Mouse (Mus musculus): ENCODE data around the gene Colca2. TPM values are rescaled to one million over a fixed set of nuclear protein-coding genes. Genes with fewer than 3 reads are reported as not detected.

The Colca2 gene
- 4.0 and 4.3 TPM in 2 replicates for polyA plus RNA-seq (2014; fragmentation: Nextera tagmentation; extraction: Ambion mirVana)

DNA sequence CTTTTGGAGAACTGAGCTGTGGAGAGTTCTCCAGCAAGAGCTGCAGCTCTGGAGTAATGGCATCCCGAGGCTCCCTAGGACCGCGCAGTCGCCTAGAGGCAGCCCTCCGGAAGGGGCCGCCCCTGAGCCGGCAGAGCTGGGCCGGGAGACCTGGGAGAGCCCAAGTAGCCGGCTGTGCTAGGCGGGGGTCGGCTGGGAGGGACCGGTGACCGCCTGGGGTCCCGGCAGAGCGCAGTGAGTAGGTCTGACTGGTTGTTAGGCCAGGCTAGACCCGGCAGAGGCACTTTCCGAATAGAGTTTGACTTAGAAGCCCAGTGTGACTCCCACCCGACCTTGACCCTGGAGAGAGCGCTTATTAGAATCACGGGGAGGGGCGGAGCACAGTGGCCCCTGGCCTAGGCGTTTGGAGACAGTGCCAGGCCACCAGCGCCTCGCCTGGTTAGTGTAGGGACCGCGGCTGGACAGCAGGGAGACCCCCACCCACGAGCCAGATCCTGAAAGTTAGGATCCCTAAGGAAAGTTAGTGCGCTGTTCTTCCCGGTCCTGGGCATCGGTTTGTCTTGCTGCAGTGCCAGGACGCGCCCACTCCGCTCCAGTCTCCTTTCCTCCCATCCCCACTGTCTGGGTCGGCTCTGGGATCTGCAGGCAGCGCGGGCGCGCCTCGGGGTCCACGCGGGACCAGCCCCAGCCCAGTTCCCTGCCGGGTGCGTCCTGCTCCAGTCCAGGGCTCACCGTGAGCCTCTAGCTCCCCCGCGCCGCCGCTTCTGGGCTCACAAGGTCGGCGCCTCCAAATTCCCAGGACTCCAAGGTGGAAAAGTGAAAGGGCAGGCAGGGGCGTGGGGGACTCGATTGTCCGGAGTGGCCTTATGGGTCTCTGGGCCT lies at the start of gene Colca2:
Gene Colca2 (minus strand): TSS at position 70 of the 882 bp plus-strand sequence.
- H3K9me3 ChIP-seq (ENCODE audit: control insufficient read depth, low read length) = no peaks in the 10 kb centered on the region
- peak within 1 kb of the TSS; percentile 72 for H3K27ac ChIP-seq (replicated peaks; ENCODE audit: low read depth, low read length)
- peaks cover 5% of the 10 kb centered on the region for H3K4me1 ChIP-seq (ENCODE audit: control insufficient read depth, insufficient read depth, low read length)
- H3K4me3 ChIP-seq (ENCODE audit: low read depth, low read length) = peak within 1 kb of the TSS; percentile 61
- no peaks in the 10 kb centered on the region for H3K36me3 ChIP-seq (ENCODE audit: control insufficient read depth, insufficient read depth, low read length)
- H3K4me2 ChIP-seq (ENCODE audit: low read depth, low read length) = peak within 1 kb of the TSS; percentile 90
- H3K9ac ChIP-seq (ENCODE audit: low read depth, low read length) = peak within 1 kb of the TSS; percentile 65
- DNase-seq (ENCODE audit: low spot score) = peak; percentile 91
- 0 out of 2 replicates have a peak, but pooled peaks cover 10% of the 10 kb centered on the region for H3K27me3 ChIP-seq (replicated peaks; ENCODE audit: control insufficient read depth, insufficient read depth, low read length)
- under 1% methylated on average over 46 of the region's 53 CpGs for WGBS
- peak; percentile 95 for ATAC-seq (ENCODE audit: low read depth)

DNA sequence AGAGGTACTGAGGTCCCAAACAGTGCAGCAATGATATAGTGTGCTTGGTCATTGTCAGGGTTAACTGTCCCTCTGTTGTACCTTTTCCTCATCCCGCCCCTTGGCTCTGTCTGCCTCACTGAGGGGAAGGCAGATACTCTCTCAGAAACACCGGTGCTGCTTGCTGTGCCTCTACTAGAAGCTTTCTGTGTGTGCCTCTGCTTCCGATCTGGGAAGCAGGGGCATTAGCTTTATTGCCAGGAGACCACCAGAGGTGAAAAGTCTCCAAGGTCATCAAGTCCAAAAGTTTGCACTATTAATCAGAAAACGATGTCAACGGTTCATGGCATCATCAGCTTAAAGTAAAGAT lies 49.2 kb upstream of the Colca2 start:
- no peaks in the 10 kb centered on the region for H3K4me1 ChIP-seq (ENCODE audit: control insufficient read depth, insufficient read depth, low read length)
- H3K27ac ChIP-seq (replicated peaks; ENCODE audit: low read depth, low read length) = no peak overlapping the region
- ATAC-seq (ENCODE audit: low read depth) = no peak
- no peak overlapping the region for H3K4me2 ChIP-seq (ENCODE audit: low read depth, low read length)
- DNase-seq (ENCODE audit: low spot score) = no peak
- H3K4me3 ChIP-seq (ENCODE audit: low read depth, low read length) = no peak overlapping the region
- H3K27me3 ChIP-seq (replicated peaks; ENCODE audit: control insufficient read depth, insufficient read depth, low read length) = no peaks in the 10 kb centered on the region
- 91% methylated on average over 5 of the region's 5 CpGs for WGBS
- H3K36me3 ChIP-seq (ENCODE audit: control insufficient read depth, insufficient read depth, low read length) = no peaks in the 10 kb centered on the region
- H3K9me3 ChIP-seq (ENCODE audit: control insufficient read depth, low read length) = no peaks in the 10 kb centered on the region
- H3K9ac ChIP-seq (ENCODE audit: low read depth, low read length) = no peak overlapping the region

DNA sequence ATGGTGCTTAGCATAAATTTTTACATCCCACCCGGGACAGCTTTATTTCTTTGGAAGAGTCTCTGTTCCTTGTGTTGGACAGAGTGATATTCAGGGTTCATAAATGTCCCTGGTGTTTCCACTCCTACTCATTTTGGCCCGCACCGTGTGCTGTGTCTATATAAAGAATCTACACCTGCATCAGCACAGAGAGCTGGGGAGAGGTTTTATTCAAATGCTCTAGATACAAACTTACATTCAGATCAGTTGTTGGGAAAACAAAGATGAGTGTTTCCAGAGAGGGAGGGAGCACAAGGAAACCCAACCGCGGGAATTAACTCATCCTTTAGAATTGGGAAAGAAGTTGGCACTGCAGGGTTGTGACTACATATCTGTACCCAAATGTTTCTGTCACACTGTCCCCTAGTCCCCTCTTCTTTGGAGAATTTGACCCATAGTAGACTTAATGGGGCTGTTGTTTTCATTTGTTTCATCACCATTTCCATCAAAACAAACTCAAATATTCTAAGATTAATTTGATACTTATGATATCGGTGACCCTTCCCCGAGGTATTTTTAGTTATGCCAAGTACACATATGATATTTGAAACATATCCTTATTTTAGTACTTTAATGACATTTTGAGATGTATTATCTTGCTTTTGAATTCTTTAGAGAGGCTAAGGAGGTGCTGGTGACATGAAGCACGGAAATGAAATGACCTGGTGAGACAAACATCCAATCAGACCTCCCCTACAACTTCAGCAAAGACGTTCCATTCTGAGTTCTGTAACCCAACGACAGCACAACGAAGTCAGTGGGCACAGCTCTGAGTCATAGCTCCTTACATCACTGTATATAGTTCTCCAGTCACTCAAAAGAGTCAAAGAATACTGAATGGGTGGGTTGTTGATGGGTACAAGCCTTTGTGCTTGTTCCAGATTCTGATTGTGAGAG lies 48.5 kb upstream of the Colca2 start:
- no peak for DNase-seq (ENCODE audit: low spot score)
- Histone ChIP-seq H3K4me2 (ENCODE audit: low read depth, low read length) (no peak overlapping the region), H3K36me3 (ENCODE audit: control insufficient read depth, insufficient read depth, low read length) (no peaks in the 10 kb centered on the region), H3K9me3 (ENCODE audit: control insufficient read depth, low read length) (no peaks in the 10 kb centered on the region), H3K27ac (replicated peaks; ENCODE audit: low read depth, low read length) (no peak overlapping the region), H3K9ac (ENCODE audit: low read depth, low read length) (no peak overlapping the region), H3K27me3 (replicated peaks; ENCODE audit: control insufficient read depth, insufficient read depth, low read length) (no peaks in the 10 kb centered on the region), H3K4me1 (ENCODE audit: control insufficient read depth, insufficient read depth, low read length) (no peaks in the 10 kb centered on the region), H3K4me3 (ENCODE audit: low read depth, low read length) (no peak overlapping the region)
- no peak for ATAC-seq (ENCODE audit: low read depth)
- WGBS = 84% methylated on average over 11 of the region's 11 CpGs

DNA sequence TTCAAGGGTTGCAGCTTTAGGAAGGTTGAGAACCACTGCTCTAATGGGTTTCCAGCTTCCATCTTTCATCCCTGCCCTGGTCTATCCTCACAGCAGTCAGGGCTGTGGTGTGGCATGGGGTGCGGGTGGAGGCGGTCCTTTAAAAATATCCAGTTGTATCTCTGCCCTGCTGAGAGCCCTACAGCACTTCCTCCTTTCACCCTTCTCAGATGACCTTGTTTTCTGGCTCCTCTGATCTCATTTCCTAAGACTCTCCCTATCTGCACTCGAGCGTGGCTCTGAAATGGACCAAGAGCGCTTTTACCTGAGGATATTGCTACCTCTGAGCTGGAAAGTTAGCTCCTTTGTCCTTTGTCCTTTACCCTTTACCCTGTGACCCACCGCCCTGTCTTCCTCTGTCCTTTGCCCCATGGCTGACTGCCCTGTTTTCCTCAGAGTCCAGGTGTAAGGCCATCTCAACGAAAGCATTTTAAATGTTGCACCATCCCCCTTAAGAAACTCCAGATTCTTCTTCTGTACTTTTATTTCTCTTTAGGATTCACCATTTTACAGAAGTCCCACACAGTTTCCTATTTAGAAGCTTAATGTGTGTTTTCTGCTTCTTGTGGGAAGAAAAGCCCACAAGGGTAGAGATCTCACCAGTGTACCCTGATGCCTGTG lies 46.2 kb upstream of the Colca2 start:
- WGBS = 74% methylated on average over 7 of the region's 7 CpGs
- Histone ChIP-seq H3K9ac (ENCODE audit: low read depth, low read length) (no peak overlapping the region), H3K27ac (replicated peaks; ENCODE audit: low read depth, low read length) (no peak overlapping the region), H3K4me1 (ENCODE audit: control insufficient read depth, insufficient read depth, low read length) (no peaks in the 10 kb centered on the region), H3K36me3 (ENCODE audit: control insufficient read depth, insufficient read depth, low read length) (no peaks in the 10 kb centered on the region), H3K4me2 (ENCODE audit: low read depth, low read length) (no peak overlapping the region), H3K9me3 (ENCODE audit: control insufficient read depth, low read length) (no peaks in the 10 kb centered on the region), H3K27me3 (replicated peaks; ENCODE audit: control insufficient read depth, insufficient read depth, low read length) (no peaks in the 10 kb centered on the region), H3K4me3 (ENCODE audit: low read depth, low read length) (no peak overlapping the region)
- no peak for DNase-seq (ENCODE audit: low spot score)
- ATAC-seq (ENCODE audit: low read depth) = no peak

DNA sequence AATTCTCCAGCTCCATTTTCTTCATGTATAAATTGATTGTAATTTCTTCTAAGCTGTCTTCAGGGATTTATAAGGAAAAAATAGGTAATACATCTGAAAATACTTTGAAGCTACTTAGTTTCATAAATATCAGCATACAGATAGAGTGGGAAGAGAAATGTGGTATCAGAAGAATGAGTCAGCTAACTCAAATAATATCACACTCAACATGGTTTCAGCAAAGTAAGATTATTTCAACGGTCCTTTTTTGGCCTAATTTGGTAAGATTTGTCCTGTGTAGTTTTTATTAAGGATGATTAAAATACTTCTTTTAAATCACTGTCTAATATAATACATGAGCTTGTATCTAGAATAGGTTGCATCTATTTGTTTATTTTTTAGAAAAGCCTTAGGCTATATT lies 41.7 kb upstream of the Colca2 start:
- Histone ChIP-seq H3K4me1 (ENCODE audit: control insufficient read depth, insufficient read depth, low read length) (no peaks in the 10 kb centered on the region), H3K27me3 (replicated peaks; ENCODE audit: control insufficient read depth, insufficient read depth, low read length) (no peaks in the 10 kb centered on the region), H3K27ac (replicated peaks; ENCODE audit: low read depth, low read length) (no peak overlapping the region), H3K4me3 (ENCODE audit: low read depth, low read length) (no peak overlapping the region), H3K9me3 (ENCODE audit: control insufficient read depth, low read length) (no peaks in the 10 kb centered on the region), H3K36me3 (ENCODE audit: control insufficient read depth, insufficient read depth, low read length) (no peaks in the 10 kb centered on the region), H3K4me2 (ENCODE audit: low read depth, low read length) (no peak overlapping the region), H3K9ac (ENCODE audit: low read depth, low read length) (no peak overlapping the region)
- ATAC-seq (ENCODE audit: low read depth) = no peak
- DNase-seq (ENCODE audit: low spot score) = no peak
- 87% methylated on average over 1 of the region's 1 CpGs for WGBS

DNA sequence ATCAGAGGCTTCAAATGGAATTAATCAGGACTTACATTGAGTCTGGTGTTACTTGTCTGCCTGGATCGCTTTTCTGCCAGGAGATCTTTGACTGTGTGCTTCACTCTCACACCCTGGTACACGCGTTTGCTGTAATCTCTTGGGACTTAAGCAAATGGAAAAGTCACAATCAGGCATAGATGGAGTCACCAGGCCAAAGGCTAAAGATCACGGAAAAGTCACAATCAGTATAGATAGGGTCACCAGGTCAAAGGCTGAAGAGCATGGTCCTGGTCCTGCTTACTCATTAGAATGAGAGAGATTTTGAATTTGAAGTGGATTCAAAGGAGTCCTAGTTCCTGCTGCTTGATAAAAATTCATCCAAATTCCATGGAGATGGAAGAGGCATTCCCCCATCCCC lies 39.9 kb upstream of the Colca2 start:
- ATAC-seq (ENCODE audit: low read depth) = no peak

DNA sequence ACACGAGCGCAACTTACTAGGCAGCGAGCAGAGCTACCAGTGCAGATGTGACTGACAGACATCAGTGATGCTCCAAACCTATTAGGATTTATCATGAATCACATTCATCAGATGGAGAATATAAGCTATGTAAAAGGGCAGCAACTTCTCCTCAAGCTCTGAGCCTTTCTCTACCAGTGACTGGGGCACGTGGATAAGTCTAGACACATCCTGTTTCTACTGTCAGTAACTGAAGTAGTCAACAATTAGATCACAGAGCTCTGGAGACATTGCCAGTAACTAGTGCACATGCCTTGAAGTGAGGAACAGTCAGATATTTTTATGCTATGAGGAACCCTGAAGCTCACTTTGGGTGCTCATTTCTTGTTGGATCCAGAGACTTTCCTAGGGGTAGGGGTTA lies 39.0 kb upstream of the Colca2 start:
- H3K9me3 ChIP-seq (ENCODE audit: control insufficient read depth, low read length) = no peaks in the 10 kb centered on the region
- no peak overlapping the region for H3K9ac ChIP-seq (ENCODE audit: low read depth, low read length)
- H3K27me3 ChIP-seq (replicated peaks; ENCODE audit: control insufficient read depth, insufficient read depth, low read length) = no peaks in the 10 kb centered on the region
- H3K4me3 ChIP-seq (ENCODE audit: low read depth, low read length) = no peak overlapping the region
- DNase-seq (ENCODE audit: low spot score) = no peak
- H3K36me3 ChIP-seq (ENCODE audit: control insufficient read depth, insufficient read depth, low read length) = no peaks in the 10 kb centered on the region
- no peak for ATAC-seq (ENCODE audit: low read depth)
- H3K4me1 ChIP-seq (ENCODE audit: control insufficient read depth, insufficient read depth, low read length) = no peaks in the 10 kb centered on the region
- WGBS = 86% methylated on average over 4 of the region's 4 CpGs
- H3K4me2 ChIP-seq (ENCODE audit: low read depth, low read length) = no peak overlapping the region
- H3K27ac ChIP-seq (replicated peaks; ENCODE audit: low read depth, low read length) = no peak overlapping the region

More for the DNA sequence above, 39.9 kb upstream of the Colca2 start:
- DNase-seq (ENCODE audit: low spot score) = no peak
- 74% methylated on average over 4 of the region's 4 CpGs for WGBS
- Histone ChIP-seq H3K9me3 (ENCODE audit: control insufficient read depth, low read length) (no peaks in the 10 kb centered on the region), H3K9ac (ENCODE audit: low read depth, low read length) (no peak overlapping the region), H3K4me3 (ENCODE audit: low read depth, low read length) (no peak overlapping the region), H3K27ac (replicated peaks; ENCODE audit: low read depth, low read length) (no peak overlapping the region), H3K27me3 (replicated peaks; ENCODE audit: control insufficient read depth, insufficient read depth, low read length) (no peaks in the 10 kb centered on the region), H3K4me2 (ENCODE audit: low read depth, low read length) (no peak overlapping the region), H3K4me1 (ENCODE audit: control insufficient read depth, insufficient read depth, low read length) (no peaks in the 10 kb centered on the region), H3K36me3 (ENCODE audit: control insufficient read depth, insufficient read depth, low read length) (no peaks in the 10 kb centered on the region)

DNA sequence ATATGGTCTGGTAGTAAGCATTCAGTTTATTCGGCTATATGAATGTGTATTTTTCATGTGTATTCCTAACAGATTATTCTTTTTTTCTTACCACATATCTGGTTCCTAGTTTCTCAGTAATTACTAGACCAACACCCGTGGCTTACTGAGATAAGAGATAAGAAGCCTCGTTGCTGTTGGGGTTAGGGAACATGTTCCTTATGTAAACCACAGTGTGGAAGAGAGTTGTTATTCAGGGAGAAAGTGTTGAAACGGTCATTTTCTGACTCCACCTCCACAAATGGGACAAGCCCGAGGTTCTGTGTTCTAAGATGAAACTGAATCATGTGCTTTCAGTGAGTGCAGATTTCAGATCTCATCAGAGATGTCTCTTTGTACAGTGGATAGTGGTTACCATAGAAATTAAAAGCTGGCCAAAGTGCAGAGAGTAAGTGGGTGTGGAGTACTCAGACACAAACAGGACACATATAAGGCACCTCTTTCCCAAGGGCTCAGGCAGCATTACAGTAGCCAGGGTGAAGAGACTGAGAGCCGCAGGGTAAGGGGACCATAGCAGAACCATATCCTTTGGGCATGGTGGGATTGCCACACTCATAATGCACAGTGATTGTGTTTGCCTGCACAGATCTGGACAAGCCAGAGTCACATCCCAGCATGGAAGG lies 37.2 kb upstream of the Colca2 start:
- Histone ChIP-seq H3K4me1 (ENCODE audit: control insufficient read depth, insufficient read depth, low read length) (no peaks in the 10 kb centered on the region), H3K36me3 (ENCODE audit: control insufficient read depth, insufficient read depth, low read length) (no peaks in the 10 kb centered on the region), H3K9me3 (ENCODE audit: control insufficient read depth, low read length) (no peaks in the 10 kb centered on the region), H3K9ac (ENCODE audit: low read depth, low read length) (no peak overlapping the region), H3K27me3 (replicated peaks; ENCODE audit: control insufficient read depth, insufficient read depth, low read length) (no peaks in the 10 kb centered on the region), H3K4me2 (ENCODE audit: low read depth, low read length) (no peak overlapping the region), H3K4me3 (ENCODE audit: low read depth, low read length) (no peak overlapping the region), H3K27ac (replicated peaks; ENCODE audit: low read depth, low read length) (no peak overlapping the region)
- no peak for ATAC-seq (ENCODE audit: low read depth)
- no peak for DNase-seq (ENCODE audit: low spot score)
- WGBS = 69% methylated on average over 6 of the region's 6 CpGs

Measured in embryonic facial prominence, embryonic 14.5 days (tissue).